Mouse (Mus musculus): Measurements from ENCODE around the gene P2ry13. TPM values are rescaled to one million over a fixed set of nuclear protein-coding genes. Genes with fewer than 3 reads are reported as not detected.

P2ry13 gene
- total and polyA plus RNA-seq, 3 experiments, result 0.08 to 1.2 (median 1.2) TPM

DNA sequence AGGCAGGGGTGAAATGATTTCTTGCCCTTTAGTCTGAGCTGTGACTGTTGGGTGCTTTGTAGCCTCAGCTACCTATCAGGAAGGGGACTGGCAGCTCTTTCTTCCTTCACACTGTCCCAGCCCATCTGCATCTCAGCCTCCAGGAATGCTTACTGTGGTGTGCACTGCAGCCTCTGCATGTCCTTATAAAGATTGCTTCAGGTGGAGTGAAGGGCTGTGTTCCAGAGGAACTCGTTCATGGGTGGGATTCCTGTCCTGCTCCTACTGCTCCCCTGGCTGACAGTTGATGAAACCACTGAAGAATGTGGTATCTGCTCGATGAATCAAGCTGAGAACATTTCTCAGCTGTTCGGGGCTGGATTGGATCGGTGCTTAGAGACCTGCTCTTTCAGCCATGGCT is 23.3 kb downstream of the P2ry13 start:
- Histone ChIP-seq H3K9me3 (replicated peaks; ENCODE audit: low read length) (no peaks in the 10 kb centered on the region), H3K36me3 (replicated peaks in 1 of 2; ENCODE audit: control insufficient read depth in 1 of 2, insufficient read depth in 1 of 2, low read length in 1 of 2) (no peaks in the 10 kb centered on the region), H3K4me3 (replicated peaks in 1 of 3; ENCODE audit: low read depth in 2 of 3, low read length in 2 of 3, poor library complexity in 1 of 3) (no peak overlapping the region), H3K9ac (ENCODE audit: insufficient read depth, low read depth) (no peak overlapping the region), H3K27ac (ENCODE audit: insufficient read depth, low read depth) (no peak overlapping the region), H3K79me2 (replicated peaks; ENCODE audit: control insufficient read depth, extremely low read depth, insufficient read depth, poor library complexity, severe bottlenecking) (no peaks in the 10 kb centered on the region), H3K4me1 (ENCODE audit: control insufficient read depth in 1 of 2, insufficient read depth in 2 of 2) (peaks cover 0 to 6% of the 10 kb centered on the region in 2 experiments; a peak in 1 of 4 replicates), H3K4me2 (ENCODE audit: insufficient read depth, low read depth, poor library complexity, severe bottlenecking) (no peak overlapping the region), H3K27me3 (replicated peaks) (no peaks in the 10 kb centered on the region)
- TF ChIP-seq MAZ (IDR thresholded peaks at IDR 0.05; ENCODE audit: low read depth, low read length), result no peak
- no peak for TF ChIP-seq RAD21 (IDR thresholded peaks at IDR 0.05; ENCODE audit: low read depth, low read length)
- TF ChIP-seq POLR2A (IDR thresholded peaks at IDR 0.05; ENCODE audit: low read depth, low read length), result no peak
- no peak for TF ChIP-seq MEF2A (IDR thresholded peaks at IDR 0.05; ENCODE audit: borderline replicate concordance, low read depth, low read length)
- TF ChIP-seq GABPA (IDR thresholded peaks at IDR 0.05; ENCODE audit: insufficient replicate concordance, low read depth, low read length), result no peak
- no peak for TF ChIP-seq JUND (conservative IDR thresholded peaks at IDR 0.05; ENCODE audit: low read depth, low read length)
- TF ChIP-seq E2F4 (IDR thresholded peaks at IDR 0.05; ENCODE audit: insufficient replicate concordance, low read depth, low read length), result no peak
- no peak for TF ChIP-seq UBTF (IDR thresholded peaks at IDR 0.05; ENCODE audit: low read depth, low read length)
- TF ChIP-seq TBP (conservative IDR thresholded peaks at IDR 0.05; ENCODE audit: low read depth, low read length), result no peak
- TF ChIP-seq CHD1 (IDR thresholded peaks at IDR 0.05; ENCODE audit: low read depth, low read length), result no peak
- TF ChIP-seq CTCF (conservative IDR thresholded peaks at IDR 0.05 in 1 of 2, IDR thresholded peaks at IDR 0.05 in 1 of 2; ENCODE audit: low read depth in 2 of 2, low read length in 2 of 2), result no peak
- no peak for TF ChIP-seq IRF4 (IDR thresholded peaks at IDR 0.05; ENCODE audit: low read depth, low read length)
- no peak for TF ChIP-seq JUN (IDR thresholded peaks at IDR 0.05; ENCODE audit: insufficient read depth, low read depth, low read length)
- TF ChIP-seq USF2 (conservative IDR thresholded peaks at IDR 0.05; ENCODE audit: low read depth, low read length), result no peak
- no peak for TF ChIP-seq SMC3 (IDR thresholded peaks at IDR 0.05; ENCODE audit: low read depth, low read length)
- TF ChIP-seq MAFK (IDR thresholded peaks at IDR 0.05; ENCODE audit: insufficient replicate concordance, low read length), result no peak
- TF ChIP-seq ZMIZ1 (IDR thresholded peaks at IDR 0.05; ENCODE audit: low read depth, low read length), result no peak
- TF ChIP-seq ELF1 (IDR thresholded peaks at IDR 0.05; ENCODE audit: low read depth, low read length), result no peak
- TF ChIP-seq MYC (IDR thresholded peaks at IDR 0.05; ENCODE audit: low read depth, low read length), result no peak
- no peak for DNase-seq (ENCODE audit: extremely low read depth)
- in situ Hi-C loops (cut with MboI; ENCODE audit: low pct_ligation_motif_present, low pct_unique_long_range_greater_than_20kb, low sequenced_read_pairs) (loop anchor here (10.0 kb wide), 1 partner anchor 137 kb away; no protein-coding TSS in a partner anchor), dilution Hi-C loops (cut with MboI; ENCODE audit: extremely low pct_ligation_motif_present, extremely low pct_unique_long_range_greater_than_20kb, low sequenced_read_pairs) (no loop called here)

DNA sequence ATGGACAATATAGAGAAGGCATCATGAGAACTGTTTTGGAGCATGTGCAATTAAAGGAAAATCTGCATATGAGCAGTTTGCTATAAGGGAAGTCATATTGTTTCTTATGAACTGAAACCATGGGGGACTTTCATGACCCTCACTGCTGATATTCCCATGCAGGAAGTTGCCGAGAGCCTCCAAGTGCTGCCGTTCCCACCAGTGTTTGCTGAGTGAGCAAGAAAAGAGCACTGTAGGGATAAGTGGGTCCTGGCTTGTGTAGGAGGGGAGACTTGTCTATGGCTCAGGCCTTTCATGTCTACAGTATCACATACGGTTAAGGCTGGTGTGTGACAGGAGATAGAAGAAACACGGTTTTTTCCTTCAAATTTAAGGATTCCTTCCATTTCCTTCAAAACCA is 25.0 kb downstream of the P2ry13 start:
- H3K4me2 ChIP-seq (ENCODE audit: insufficient read depth, low read depth, poor library complexity, severe bottlenecking), result no peak overlapping the region
- no peak for DNase-seq (ENCODE audit: extremely low read depth)
- in situ Hi-C loops (cut with MboI; ENCODE audit: low pct_ligation_motif_present, low pct_unique_long_range_greater_than_20kb, low sequenced_read_pairs), result loop anchor here (10.0 kb wide), 1 partner anchor 139 kb away; no protein-coding TSS in a partner anchor
- no peaks in the 10 kb centered on the region for H3K27me3 ChIP-seq (replicated peaks)
- H3K27ac ChIP-seq (ENCODE audit: insufficient read depth, low read depth), result no peak overlapping the region
- H3K9me3 ChIP-seq (replicated peaks; ENCODE audit: low read length), result no peaks in the 10 kb centered on the region
- H3K36me3 ChIP-seq (replicated peaks in 1 of 2; ENCODE audit: control insufficient read depth in 1 of 2, insufficient read depth in 1 of 2, low read length in 1 of 2), result no peaks in the 10 kb centered on the region
- peaks cover 0 to 6% of the 10 kb centered on the region in 2 experiments; a peak in 1 of 4 replicates for H3K4me1 ChIP-seq (ENCODE audit: control insufficient read depth in 1 of 2, insufficient read depth in 2 of 2)
- dilution Hi-C loops (cut with MboI; ENCODE audit: extremely low pct_ligation_motif_present, extremely low pct_unique_long_range_greater_than_20kb, low sequenced_read_pairs), result no loop called here
- no peak overlapping the region for H3K4me3 ChIP-seq (replicated peaks in 1 of 3; ENCODE audit: low read depth in 2 of 3, low read length in 2 of 3, poor library complexity in 1 of 3)
- no peak for TF ChIP-seq CHD2 (IDR thresholded peaks at IDR 0.05; ENCODE audit: low read length)
- TF ChIP-seq USF2 (conservative IDR thresholded peaks at IDR 0.05; ENCODE audit: low read depth, low read length), result no peak
- TF ChIP-seq MAX (IDR thresholded peaks at IDR 0.05; ENCODE audit: low read length), result no peak
- TF ChIP-seq UBTF (IDR thresholded peaks at IDR 0.05; ENCODE audit: low read depth, low read length), result no peak
- no peak for TF ChIP-seq EP300 (IDR thresholded peaks at IDR 0.05; ENCODE audit: low read length)
- TF ChIP-seq HCFC1 (IDR thresholded peaks at IDR 0.05; ENCODE audit: low read depth, low read length), result no peak
- no peak for TF ChIP-seq ZKSCAN1 (IDR thresholded peaks at IDR 0.05; ENCODE audit: borderline replicate concordance, low read depth, low read length)
- H3K9ac ChIP-seq (ENCODE audit: insufficient read depth, low read depth), result no peak overlapping the region
- H3K79me2 ChIP-seq (replicated peaks; ENCODE audit: control insufficient read depth, extremely low read depth, insufficient read depth, poor library complexity, severe bottlenecking), result no peaks in the 10 kb centered on the region

Data from CH12.LX (cell line).